Mouse (Mus musculus) yolk sac, embryonic 10.5 days (tissue): ENCODE measurements around the gene Man2b1.
"Not testable (repeated sequence)": the region's sequence is repeated elsewhere in the genome, so short reads cannot be mapped to it uniquely, and the experiment has no call there.

Experiments used
- DNase-seq: peaks from one replicate; pipeline ENCODE4 v3.0.0-alpha.2; 2017; ENCODE audit warnings: low spot score

The Man2b1 gene

DNA sequence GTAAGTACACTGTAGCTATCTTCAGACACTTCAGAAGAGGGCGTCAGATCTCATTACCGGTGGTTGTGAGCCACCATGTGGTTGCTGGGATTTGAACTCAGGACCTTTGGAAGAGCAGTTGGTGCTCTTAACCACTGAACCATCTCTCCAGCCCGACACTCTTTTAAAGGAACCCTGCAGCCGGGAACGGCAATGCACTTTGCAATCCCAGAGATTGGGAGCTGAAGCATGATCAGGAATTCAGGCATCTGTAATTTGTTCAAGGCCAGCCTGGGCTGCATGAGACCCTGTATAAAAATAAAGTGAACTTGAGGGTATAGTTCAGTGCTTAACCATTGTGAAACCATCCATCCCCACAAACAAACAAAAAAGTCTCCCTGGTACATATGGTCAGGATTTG, 37.2 kb downstream of the Man2b1 start:
- not testable (repeated sequence) for DNase-seq

DNA sequence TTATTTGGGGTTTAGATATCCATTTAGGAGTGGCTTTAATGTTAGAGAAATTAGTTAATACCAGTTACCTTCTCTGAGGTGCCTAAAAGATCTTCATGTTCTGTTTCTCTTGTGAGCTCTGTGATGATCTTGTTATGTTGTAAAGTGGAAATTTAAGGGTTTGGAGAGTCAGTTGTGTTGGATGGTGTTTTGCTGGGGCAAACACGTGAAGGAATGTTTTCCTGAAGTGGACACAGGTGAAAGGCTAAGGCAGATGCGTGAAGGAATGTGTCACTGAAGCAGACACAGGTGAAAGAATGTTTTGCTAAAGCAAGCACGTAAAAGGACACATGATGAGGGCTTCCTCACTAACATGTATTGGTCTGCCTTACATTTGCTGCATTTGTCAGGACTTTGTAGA, 39.9 kb downstream of the Man2b1 start, which contains the start of gene Zfp791:
Gene Zfp791 (minus strand): TSS at position 101 of the 400 bp plus-strand sequence.
- no peak for DNase-seq

DNA sequence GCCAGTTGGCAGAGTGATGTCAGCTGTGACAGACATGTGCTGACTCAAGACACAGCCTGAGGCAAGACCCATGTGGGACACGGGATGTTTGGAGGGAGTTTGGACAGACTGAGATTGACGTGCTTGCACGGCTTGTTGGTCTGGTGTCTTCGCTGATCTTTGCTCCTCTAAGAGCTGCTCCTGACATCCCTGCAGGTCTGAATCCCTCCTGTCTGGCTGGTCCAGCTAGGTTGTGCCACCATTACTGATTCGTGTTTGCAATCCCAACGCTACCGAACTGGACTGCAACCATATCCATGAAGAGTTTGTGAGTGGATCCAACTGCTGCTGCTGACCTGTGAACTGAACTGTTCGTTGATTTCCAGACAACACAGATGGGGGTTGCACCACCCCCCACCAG, 40.6 kb downstream of the Man2b1 start:
- DNase-seq: no peak

DNA sequence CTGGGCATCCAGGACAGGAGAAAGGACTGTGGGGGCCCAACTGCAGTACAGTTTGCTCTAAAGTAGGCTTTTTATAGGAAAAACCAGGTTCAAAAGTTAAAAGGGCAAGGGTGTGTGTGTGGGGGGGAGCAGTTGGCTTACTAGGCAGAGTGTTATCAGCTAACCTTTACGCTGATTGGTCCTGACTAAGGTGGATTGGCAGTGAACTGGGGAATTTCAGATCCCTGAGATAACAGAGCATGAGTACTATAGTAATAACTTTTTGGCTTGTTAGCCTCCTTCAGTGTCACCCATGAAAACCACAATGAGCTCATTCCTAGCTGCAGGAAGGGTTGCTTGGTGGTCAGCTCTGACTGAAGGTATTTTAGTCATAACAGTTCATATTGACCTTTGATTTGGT, 49.3 kb downstream of the Man2b1 start:
- DNase-seq: no peak

DNA sequence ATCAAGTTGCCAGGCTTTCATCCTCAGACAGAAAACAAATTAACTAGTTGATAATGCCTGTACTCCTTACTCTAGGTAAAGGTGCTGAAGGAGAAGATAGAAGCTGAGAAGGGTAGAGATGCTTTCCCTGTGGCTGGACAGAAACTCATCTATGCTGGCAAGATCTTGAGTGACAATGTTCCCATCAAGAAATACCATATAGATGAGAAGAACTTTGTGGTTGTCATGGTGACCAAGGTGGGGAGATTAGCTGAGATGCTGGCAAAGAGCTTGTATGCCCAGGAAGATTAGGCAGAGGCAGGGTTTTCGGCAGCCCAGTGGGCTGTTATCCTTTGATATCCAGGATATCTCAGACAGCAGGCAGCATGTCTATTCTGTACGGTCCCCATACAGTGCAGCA, 52.6 kb downstream of the Man2b1 start:
- not testable (repeated sequence) for DNase-seq

DNA sequence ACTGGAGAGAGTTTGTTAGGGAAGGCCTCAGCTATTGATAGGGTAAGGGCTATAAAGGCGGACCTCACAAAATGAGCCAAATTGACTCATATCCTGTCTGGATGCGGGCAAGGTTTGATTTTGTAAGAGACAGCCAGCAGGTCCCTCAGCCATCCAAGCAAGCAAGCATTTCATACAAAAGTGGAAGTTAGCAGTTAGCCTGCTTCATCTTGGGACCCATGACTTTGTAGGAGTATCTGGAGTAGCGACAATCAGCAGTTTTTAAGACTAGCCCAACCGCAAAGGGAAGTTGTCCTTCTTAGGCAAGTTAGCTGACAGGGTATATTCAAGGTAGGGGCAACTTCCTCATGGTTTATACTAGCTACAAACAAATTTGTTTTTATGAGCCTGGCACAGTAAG, 59.4 kb downstream of the Man2b1 start:
- no peak for DNase-seq
